Mouse (Mus musculus) myocyte (in vitro differentiated cells): ENCODE results near the gene Ptdss2.

Source experiments
- CEBPB ChIP-seq: IDR thresholded peaks from 2 replicates; pipeline ENCODE4 v1.6.1; 2011; ENCODE audit warnings: mild to moderate bottlenecking, moderate library complexity; ENCODE audit not compliant: poor library complexity, insufficient read depth, severe bottlenecking
- E2F4 ChIP-seq: IDR thresholded peaks from one replicate; pipeline ENCODE4 v1.6.1; 2011; ENCODE audit warnings: mild to moderate bottlenecking, control low read depth, moderate library complexity; ENCODE audit not compliant: insufficient read depth
- MAX ChIP-seq: IDR thresholded peaks from one replicate; pipeline ENCODE4 v1.6.1; 2011; ENCODE audit warnings: low read depth, mild to moderate bottlenecking, control low read depth
- MYOD1 ChIP-seq, 3 experiments: IDR thresholded peaks; one replicate each; pipeline ENCODE4 v1.6.1; 2011; ENCODE audit warnings: control low read depth in 2 of 3, low read depth in 2 of 3, mild to moderate bottlenecking in 2 of 3, moderate library complexity in 1 of 3; ENCODE audit not compliant: insufficient read length in 2 of 3, control insufficient read depth in 1 of 3
- POLR2A ChIP-seq: IDR thresholded peaks from one replicate; pipeline ENCODE4 v1.6.1; 2011; ENCODE audit warnings: low read depth, mild to moderate bottlenecking, control low read depth, moderate library complexity; ENCODE audit not compliant: insufficient read length
- POLR2AphosphoS2 ChIP-seq: IDR thresholded peaks from one replicate; pipeline ENCODE4 v1.6.1; 2011; ENCODE audit warnings: low read depth, control low read depth; ENCODE audit not compliant: insufficient read length
- TCF12 ChIP-seq: IDR thresholded peaks from one replicate; pipeline ENCODE4 v1.6.1; 2011; ENCODE audit warnings: mild to moderate bottlenecking, control low read depth; ENCODE audit not compliant: poor library complexity, insufficient read depth, severe bottlenecking
- TCF3 ChIP-seq: IDR thresholded peaks from one replicate; pipeline ENCODE4 v1.6.1; 2011; ENCODE audit warnings: low read depth, control low read depth; ENCODE audit not compliant: insufficient read length
- USF1 ChIP-seq: IDR thresholded peaks from one replicate; pipeline ENCODE4 v1.6.1; 2011; ENCODE audit warnings: low read depth, mild to moderate bottlenecking, control low read depth, moderate library complexity

GRCm38 (mm10) chr7:141176173-141176572 is 54.0 kb downstream of the Ptdss2 start:
- TF ChIP-seq POLR2A (no peak), MAX (no peak), E2F4 (no peak), CEBPB (no peak), POLR2AphosphoS2 (no peak), TCF3 (no peak), MYOD1 (IDR thresholded peaks at IDR 0.05; ENCODE audit: control insufficient read depth in 1 of 3, insufficient read length in 2 of 3, low read depth in 2 of 3) (no peak), USF1 (no peak), TCF12 (no peak)
